Mouse (Mus musculus): ENCODE results near the gene Hoxc11. TPM values are rescaled to one million over a fixed set of nuclear protein-coding genes. Genes with fewer than 3 reads are reported as not detected.

The Hoxc11 gene
- polyA plus RNA-seq, 1 experiment from 2014 or later = not detected

- Histone ChIP-seq H3K4me1 (ENCODE audit: control insufficient read depth, insufficient read depth, low read depth, low read length) (peaks cover 3% of the 10 kb centered on the region), H3K27me3 (replicated peaks; ENCODE audit: control insufficient read depth, insufficient read depth, low read length) (peaks cover 74% of the 10 kb centered on the region), H3K9ac (ENCODE audit: low read depth, low read length) (no peak overlapping the region), H3K4me2 (ENCODE audit: low read length) (no peak overlapping the region), H3K36me3 (ENCODE audit: control insufficient read depth, insufficient read depth, low read length) (no peaks in the 10 kb centered on the region), H3K27ac (ENCODE audit: low read depth, low read length) (no peak overlapping the region), H3K9me3 (ENCODE audit: control insufficient read depth, low read length) (no peaks in the 10 kb centered on the region), H3K4me3 (ENCODE audit: low read length) (no peak overlapping the region)
- whole genome bisulfite sequencing = 7% methylated on average over 3 of the region's 3 CpGs
- ATAC-seq = no peak
Measured at GRCm38 (mm10) chr15:102984925-102985324, 30.7 kb downstream of the Hoxc11 start.

DNA sequence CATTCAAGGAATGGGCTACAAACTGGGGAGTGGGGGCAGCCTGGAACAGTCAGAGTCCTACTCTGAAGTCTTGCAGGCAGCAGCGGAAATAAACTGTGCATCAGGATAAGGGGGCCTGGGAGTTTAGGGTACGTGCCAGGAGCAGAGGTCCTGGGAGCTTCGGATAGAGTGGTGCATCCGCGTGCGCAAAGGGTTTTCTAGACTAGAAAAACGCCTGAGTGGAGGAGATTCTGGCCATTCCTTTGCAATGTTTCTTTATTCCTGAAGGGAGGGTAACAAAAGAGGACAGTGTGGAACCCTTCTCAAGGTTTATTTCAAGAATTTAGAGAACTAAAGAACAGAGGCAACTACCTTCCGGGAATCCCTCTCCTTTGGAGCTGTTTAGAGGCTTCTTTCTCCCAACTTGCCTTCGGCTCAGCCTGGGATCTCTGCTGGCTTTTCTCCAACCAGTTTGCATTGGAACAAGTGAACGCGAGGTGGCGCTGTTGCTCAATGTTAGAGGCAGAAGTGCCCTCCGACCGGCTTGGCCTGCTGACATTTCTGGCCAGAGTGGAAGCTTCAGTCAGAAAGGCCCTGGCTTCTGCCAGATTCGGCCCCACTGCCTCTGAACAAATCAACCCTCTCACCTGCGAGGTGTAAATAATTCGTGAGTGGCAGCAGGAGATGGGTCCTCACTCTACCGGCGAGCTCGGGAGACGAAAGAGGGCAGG is 33.1 kb downstream of the Hoxc11 start:
- Histone ChIP-seq H3K4me3 (ENCODE audit: low read length) (no peak overlapping the region), H3K9ac (ENCODE audit: low read depth, low read length) (no peak overlapping the region), H3K4me1 (ENCODE audit: control insufficient read depth, insufficient read depth, low read depth, low read length) (no peaks in the 10 kb centered on the region), H3K27ac (ENCODE audit: low read depth, low read length) (no peak overlapping the region), H3K9me3 (ENCODE audit: control insufficient read depth, low read length) (no peaks in the 10 kb centered on the region), H3K27me3 (replicated peaks; ENCODE audit: control insufficient read depth, insufficient read depth, low read length) (peaks cover 89% of the 10 kb centered on the region), H3K36me3 (ENCODE audit: control insufficient read depth, insufficient read depth, low read length) (no peaks in the 10 kb centered on the region), H3K4me2 (ENCODE audit: low read length) (no peak overlapping the region)
- 3% methylated on average over 21 of the region's 21 CpGs for WGBS
- ATAC-seq = peak; percentile 40; the same call in 1 of the 2 replicates

GRCm38 (mm10) chr15:102988078-102988477 is 33.9 kb downstream of the Hoxc11 start:
- ATAC-seq = no peak
- Histone ChIP-seq H3K27me3 (replicated peaks; ENCODE audit: control insufficient read depth, insufficient read depth, low read length) (peaks cover 89% of the 10 kb centered on the region), H3K4me1 (ENCODE audit: control insufficient read depth, insufficient read depth, low read depth, low read length) (no peaks in the 10 kb centered on the region), H3K9ac (ENCODE audit: low read depth, low read length) (no peak overlapping the region), H3K4me3 (ENCODE audit: low read length) (no peak overlapping the region), H3K36me3 (ENCODE audit: control insufficient read depth, insufficient read depth, low read length) (no peaks in the 10 kb centered on the region), H3K4me2 (ENCODE audit: low read length) (no peak overlapping the region), H3K9me3 (ENCODE audit: control insufficient read depth, low read length) (no peaks in the 10 kb centered on the region), H3K27ac (ENCODE audit: low read depth, low read length) (no peak overlapping the region)
- WGBS = 19% methylated on average over 5 of the region's 5 CpGs

GRCm38 (mm10) chr15:102990461-102991397 is 36.5 kb downstream of the Hoxc11 start, which contains the start of gene Hoxc8:
Hoxc8 (plus strand) TSS chr15:102990607.
- Histone ChIP-seq H3K4me1 (ENCODE audit: control insufficient read depth, insufficient read depth, low read depth, low read length) (no peaks in the 10 kb centered on the region), H3K4me3 (ENCODE audit: low read length) (peak within 1 kb of the TSS; percentile 8; the same call in 1 of the 2 replicates), H3K4me2 (ENCODE audit: low read length) (peak within 1 kb of the TSS; percentile 34), H3K27ac (ENCODE audit: low read depth, low read length) (no peak within 1 kb of the TSS), H3K27me3 (replicated peaks; ENCODE audit: control insufficient read depth, insufficient read depth, low read length) (peaks cover 82% of the 10 kb centered on the region), H3K9ac (ENCODE audit: low read depth, low read length) (no peak within 1 kb of the TSS), H3K36me3 (ENCODE audit: control insufficient read depth, insufficient read depth, low read length) (no peaks in the 10 kb centered on the region), H3K9me3 (ENCODE audit: control insufficient read depth, low read length) (no peaks in the 10 kb centered on the region)
- under 1% methylated on average over 60 of the region's 69 CpGs for WGBS
- no peak for ATAC-seq

DNA sequence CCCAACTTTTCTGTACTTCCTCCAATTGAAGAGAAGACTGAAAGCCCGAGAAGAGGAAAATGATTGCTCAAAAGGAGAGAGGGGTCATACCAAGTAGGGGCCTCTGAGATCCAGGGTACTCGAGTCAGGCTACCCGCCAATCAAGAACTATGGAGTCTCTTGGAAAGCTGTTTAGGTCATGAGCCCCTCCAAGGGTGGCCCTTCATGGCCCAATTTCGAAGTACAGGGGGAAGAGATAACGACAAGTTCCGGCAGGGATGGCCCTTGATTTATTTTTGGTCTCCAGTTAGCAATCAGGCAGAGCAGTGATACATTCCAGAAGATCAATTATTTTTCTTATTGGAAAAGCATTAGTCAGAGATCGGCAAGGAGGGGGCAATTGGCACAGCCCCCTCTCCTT is 37.6 kb downstream of the Hoxc11 start:
- no peak for ATAC-seq
- WGBS = 6% methylated on average over 7 of the region's 7 CpGs

DNA sequence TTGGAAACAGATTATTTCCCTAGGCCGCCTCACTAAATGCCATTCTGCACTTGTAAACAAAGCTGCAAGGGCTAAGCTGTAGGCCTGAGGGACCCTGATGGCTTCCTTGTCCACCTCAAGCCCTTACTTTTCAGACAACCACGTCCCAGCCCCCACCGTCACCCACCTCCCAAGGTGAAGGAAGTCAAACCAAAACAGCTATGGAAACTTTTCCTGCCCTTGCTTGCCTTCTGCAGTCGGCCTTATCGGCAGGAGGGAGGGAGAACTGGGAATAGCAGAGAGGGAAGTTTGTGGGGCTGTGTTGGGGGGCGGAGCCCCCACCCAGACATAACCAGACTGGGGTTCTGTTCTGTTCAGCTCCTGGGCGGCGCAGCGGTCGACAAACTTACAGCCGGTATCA is 38.0 kb downstream of the Hoxc11 start:
- Histone ChIP-seq H3K4me2 (ENCODE audit: low read length) (no peak overlapping the region), H3K4me1 (ENCODE audit: control insufficient read depth, insufficient read depth, low read depth, low read length) (no peaks in the 10 kb centered on the region), H3K27me3 (replicated peaks; ENCODE audit: control insufficient read depth, insufficient read depth, low read length) (peaks cover 78% of the 10 kb centered on the region), H3K9me3 (ENCODE audit: control insufficient read depth, low read length) (no peaks in the 10 kb centered on the region), H3K36me3 (ENCODE audit: control insufficient read depth, insufficient read depth, low read length) (no peaks in the 10 kb centered on the region), H3K4me3 (ENCODE audit: low read length) (no peak overlapping the region), H3K27ac (ENCODE audit: low read depth, low read length) (no peak overlapping the region), H3K9ac (ENCODE audit: low read depth, low read length) (no peak overlapping the region)
- WGBS = 4% methylated on average over 11 of the region's 11 CpGs
- no peak for ATAC-seq

More for the DNA sequence above, 37.6 kb downstream of the Hoxc11 start:
- Histone ChIP-seq H3K36me3 (ENCODE audit: control insufficient read depth, insufficient read depth, low read length) (no peaks in the 10 kb centered on the region), H3K9ac (ENCODE audit: low read depth, low read length) (no peak overlapping the region), H3K9me3 (ENCODE audit: control insufficient read depth, low read length) (no peaks in the 10 kb centered on the region), H3K4me2 (ENCODE audit: low read length) (no peak overlapping the region), H3K4me1 (ENCODE audit: control insufficient read depth, insufficient read depth, low read depth, low read length) (no peaks in the 10 kb centered on the region), H3K27me3 (replicated peaks; ENCODE audit: control insufficient read depth, insufficient read depth, low read length) (peaks cover 79% of the 10 kb centered on the region), H3K4me3 (ENCODE audit: low read length) (no peak overlapping the region), H3K27ac (ENCODE audit: low read depth, low read length) (no peak overlapping the region)

- Histone ChIP-seq H3K27ac (ENCODE audit: low read depth, low read length) (no peak overlapping the region), H3K27me3 (replicated peaks; ENCODE audit: control insufficient read depth, insufficient read depth, low read length) (peaks cover 75% of the 10 kb centered on the region), H3K4me2 (ENCODE audit: low read length) (no peak overlapping the region), H3K9me3 (ENCODE audit: control insufficient read depth, low read length) (no peaks in the 10 kb centered on the region), H3K36me3 (ENCODE audit: control insufficient read depth, insufficient read depth, low read length) (no peaks in the 10 kb centered on the region), H3K9ac (ENCODE audit: low read depth, low read length) (no peak overlapping the region), H3K4me3 (ENCODE audit: low read length) (no peak overlapping the region), H3K4me1 (ENCODE audit: control insufficient read depth, insufficient read depth, low read depth, low read length) (no peaks in the 10 kb centered on the region)
- under 1% methylated on average over 3 of the region's 3 CpGs for WGBS
- no peak for ATAC-seq
Measured at GRCm38 (mm10) chr15:102992863-102993262, 38.6 kb downstream of the Hoxc11 start.

DNA sequence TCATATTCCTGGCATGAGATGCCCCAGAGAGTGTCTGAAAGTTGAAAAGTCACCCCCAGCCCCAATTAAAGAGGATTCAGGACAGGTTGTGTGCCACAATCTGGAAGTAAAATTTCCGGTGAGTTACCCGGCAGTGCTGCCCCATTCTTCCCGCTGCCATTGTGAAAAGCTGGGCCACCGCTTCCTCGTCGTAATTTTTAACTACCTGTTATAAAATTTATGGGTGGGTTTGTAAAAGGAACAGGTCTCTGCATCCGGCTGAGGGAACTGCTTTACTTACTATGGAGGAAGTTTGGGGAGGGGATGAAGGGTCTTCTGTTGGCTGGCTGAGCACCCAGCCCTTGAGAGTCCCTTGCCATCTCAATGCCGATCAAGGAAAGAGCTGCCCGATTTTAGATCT is 42.3 kb downstream of the Hoxc11 start:
- 4% methylated on average over 9 of the region's 9 CpGs for WGBS
- Histone ChIP-seq H3K4me3 (ENCODE audit: low read length) (no peak overlapping the region), H3K9ac (ENCODE audit: low read depth, low read length) (no peak overlapping the region), H3K36me3 (ENCODE audit: control insufficient read depth, insufficient read depth, low read length) (no peaks in the 10 kb centered on the region), H3K4me1 (ENCODE audit: control insufficient read depth, insufficient read depth, low read depth, low read length) (peaks cover 5% of the 10 kb centered on the region), H3K4me2 (ENCODE audit: low read length) (no peak overlapping the region), H3K27me3 (replicated peaks; ENCODE audit: control insufficient read depth, insufficient read depth, low read length) (peaks cover 73% of the 10 kb centered on the region), H3K27ac (ENCODE audit: low read depth, low read length) (no peak overlapping the region), H3K9me3 (ENCODE audit: control insufficient read depth, low read length) (no peaks in the 10 kb centered on the region)
- ATAC-seq = no peak

DNA sequence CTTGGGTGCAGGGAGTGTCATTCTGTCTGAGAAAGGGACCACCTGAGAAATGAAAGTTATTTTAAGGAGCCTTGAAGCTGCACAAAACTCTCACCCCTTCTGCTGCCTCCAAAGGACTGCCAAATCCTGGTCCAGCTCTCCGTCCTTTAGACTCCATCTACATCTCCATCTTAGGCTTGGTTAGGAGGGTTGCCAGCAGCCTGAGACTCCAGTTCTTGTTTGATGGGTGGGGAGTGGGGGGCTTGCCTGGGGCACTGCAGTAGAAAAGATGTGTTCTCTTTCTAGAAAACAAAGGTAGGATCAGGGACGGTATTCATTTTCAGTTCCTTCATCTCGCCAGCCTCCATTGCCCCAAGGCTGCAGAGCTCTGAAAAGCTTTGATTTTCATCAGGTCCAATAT is 43.2 kb downstream of the Hoxc11 start:
- Histone ChIP-seq H3K4me2 (ENCODE audit: low read length) (no peak overlapping the region), H3K9me3 (ENCODE audit: control insufficient read depth, low read length) (no peaks in the 10 kb centered on the region), H3K27ac (ENCODE audit: low read depth, low read length) (no peak overlapping the region), H3K4me3 (ENCODE audit: low read length) (no peak overlapping the region), H3K27me3 (replicated peaks; ENCODE audit: control insufficient read depth, insufficient read depth, low read length) (peaks cover 71% of the 10 kb centered on the region), H3K4me1 (ENCODE audit: control insufficient read depth, insufficient read depth, low read depth, low read length) (peaks cover 5% of the 10 kb centered on the region), H3K9ac (ENCODE audit: low read depth, low read length) (no peak overlapping the region), H3K36me3 (ENCODE audit: control insufficient read depth, insufficient read depth, low read length) (no peaks in the 10 kb centered on the region)
- ATAC-seq = no peak
- WGBS = 6% methylated on average over 3 of the region's 3 CpGs
